Mouse (Mus musculus) adrenal gland, adult 2 months (tissue): ENCODE data around the gene Exoc7. TPM values are rescaled to one million over a fixed set of nuclear protein-coding genes. Genes with fewer than 3 reads are reported as not detected.

Experiments
- DNase-seq: peaks from one replicate; pipeline ENCODE4 v3.0.0; 2021
- polyA plus RNA-seq: library from polyadenylated mRNA; depleted of rRNA; stranded (reverse); fragments of >200 nt; gene quantifications from 2 replicates; pipeline ENCODE4 v1.2.3, GENCODE M21; 2012; rRNA removed
- total RNA-seq, 2 experiments: library from RNA; stranded (reverse); gene quantifications; 2 replicates each; pipeline ENCODE4 v1.2.3; 2021

The Exoc7 gene
- total and polyA plus RNA-seq, 3 experiments: 26.7 to 67.6 (median 64.9) TPM

DNA sequence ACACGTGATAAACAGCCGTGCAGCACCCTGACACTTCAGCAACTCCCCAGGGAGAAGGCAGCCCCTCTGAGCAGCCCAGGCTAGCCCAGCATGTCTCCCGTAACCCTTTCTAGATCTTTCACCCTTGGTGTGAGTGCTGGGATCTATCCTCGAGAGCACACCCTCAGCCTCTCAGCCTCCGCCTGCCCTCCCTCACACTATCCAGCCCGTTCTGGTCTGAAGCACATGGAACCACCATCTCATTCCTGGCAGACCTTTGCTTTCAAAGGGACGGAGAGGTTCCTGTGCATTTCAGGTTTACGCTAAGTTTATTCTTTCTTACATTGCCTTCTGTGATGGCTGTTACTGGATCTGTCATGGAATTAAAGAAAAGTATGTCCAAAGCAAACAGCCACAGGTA, 62.5 kb downstream of the Exoc7 start:
- DNase-seq: no peak

DNA sequence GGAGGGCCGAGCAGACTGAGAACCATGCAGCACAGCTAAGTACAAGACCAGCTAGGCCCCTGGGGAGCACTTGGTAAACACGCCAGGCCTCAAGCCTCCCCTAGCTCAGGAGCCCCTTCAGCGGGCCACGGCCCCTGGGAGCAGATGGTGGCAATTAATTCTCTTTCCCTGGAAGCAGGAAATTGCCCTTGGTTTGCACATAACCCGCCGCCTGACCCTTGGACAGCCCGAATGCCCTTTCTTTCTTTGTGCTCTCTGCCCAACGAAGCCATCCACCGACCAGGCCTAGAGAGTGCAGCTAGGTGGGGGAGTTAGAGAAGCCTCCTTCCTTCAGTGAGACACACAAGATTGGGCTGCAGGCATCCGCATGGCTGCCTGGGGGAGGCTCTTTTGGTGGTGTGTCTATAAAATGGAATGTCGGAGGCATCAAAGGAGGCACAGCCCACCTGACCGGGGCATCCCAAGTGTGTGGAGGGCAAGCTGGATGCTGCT, 65.2 kb downstream of the Exoc7 start:
- DNase-seq: no peak

DNA sequence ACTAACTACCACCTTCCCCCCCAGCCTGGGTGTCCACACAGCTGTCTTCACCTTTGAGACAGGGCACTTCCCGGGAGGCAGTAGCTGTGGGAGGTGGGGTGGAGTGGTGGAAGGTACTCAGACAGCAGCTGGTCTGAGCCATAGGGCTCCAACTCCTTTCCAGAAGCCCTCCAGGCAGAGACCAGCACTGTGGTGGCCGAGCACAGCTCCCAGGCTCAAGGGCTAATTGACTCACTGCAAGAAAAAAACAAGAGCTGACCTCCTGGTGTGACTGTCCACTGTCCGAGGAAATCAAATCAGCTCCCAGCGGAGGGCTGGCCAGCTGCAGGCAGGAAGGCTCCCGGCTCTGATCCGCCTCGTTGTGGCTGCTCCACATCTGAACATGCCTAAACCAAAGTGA, 67.2 kb downstream of the Exoc7 start:
- no peak for DNase-seq

Other genes with a start within 250 kb of the Exoc7 start
- gene Unc13d, start 229.3 kb downstream of the Exoc7 start, total RNA-seq: 1 to 10 TPM in 1 of 2 experiments, under 1 TPM in 1; 0.83 to 1.0 TPM
- 2.3 and 3.4 TPM in 2 replicates for gene Unc13d, start 229.3 kb downstream of the Exoc7 start, polyA plus RNA-seq
- 100 to 1,000 TPM; 165 to 185 TPM for gene Wbp2, start 220.2 kb downstream of the Exoc7 start, total RNA-seq
- 517 and 528 TPM in 2 replicates for gene Wbp2, start 220.2 kb downstream of the Exoc7 start, polyA plus RNA-seq
- gene Trim47, start 180.0 kb downstream of the Exoc7 start, total RNA-seq: 10 to 100 TPM; 10.3 to 17.9 TPM
- gene Trim47, start 180.0 kb downstream of the Exoc7 start, polyA plus RNA-seq: 49.1 and 68.9 TPM in 2 replicates
- 10 to 100 TPM in 1 of 2 experiments, 1 to 10 TPM in 1; 9.5 to 11.8 TPM for gene Trim65, start 176.1 kb downstream of the Exoc7 start, total RNA-seq
- gene Trim65, start 176.1 kb downstream of the Exoc7 start, polyA plus RNA-seq: 15.9 and 16.0 TPM in 2 replicates
- 100 to 1,000 TPM; 102 to 108 TPM for gene Mrpl38, start 168.4 kb downstream of the Exoc7 start, total RNA-seq
- gene Mrpl38, start 168.4 kb downstream of the Exoc7 start, polyA plus RNA-seq: 134 and 167 TPM in 2 replicates
- gene Fbf1, start 139.1 kb downstream of the Exoc7 start, total RNA-seq: 10 to 100 TPM; 30.4 to 37.8 TPM
- 19.5 and 21.4 TPM in 2 replicates for gene Fbf1, start 139.1 kb downstream of the Exoc7 start, polyA plus RNA-seq
- 10 to 100 TPM; 24.7 to 27.3 TPM for gene Ten1, start 108.4 kb downstream of the Exoc7 start, total RNA-seq
- 15.0 and 16.2 TPM in 2 replicates for gene Ten1, start 108.4 kb downstream of the Exoc7 start, polyA plus RNA-seq
- gene Acox1, start 108.2 kb downstream of the Exoc7 start, total RNA-seq: 100 to 1,000 TPM; 225 TPM
- 64.1 and 67.5 TPM in 2 replicates for gene Acox1, start 108.2 kb downstream of the Exoc7 start, polyA plus RNA-seq
- gene Evpl, start 69.2 kb downstream of the Exoc7 start, total RNA-seq: 1 to 10 TPM in 1 of 2 experiments, under 1 TPM in 1; 0.43 to 1.8 TPM
- gene Evpl, start 69.2 kb downstream of the Exoc7 start, polyA plus RNA-seq: 0.49 and 0.57 TPM in 2 replicates
- 10 to 100 TPM; 70.0 to 77.0 TPM for gene Srp68, start 33.0 kb downstream of the Exoc7 start, total RNA-seq
- gene Srp68, start 33.0 kb downstream of the Exoc7 start, polyA plus RNA-seq: 21.4 and 27.6 TPM in 2 replicates
- under 1 TPM in 1 of 2 experiments, not detected in 1; 0.24 TPM for gene Galr2, start 26.3 kb downstream of the Exoc7 start, total RNA-seq
- gene Galr2, start 26.3 kb downstream of the Exoc7 start, polyA plus RNA-seq: 0.90 and 1.1 TPM in 2 replicates
- gene Foxj1, start 28.2 kb upstream of the Exoc7 start, total RNA-seq: under 1 TPM in 1 of 2 experiments, not detected in 1; 0.14 TPM
- gene Foxj1, start 28.2 kb upstream of the Exoc7 start, polyA plus RNA-seq: 0.19 and 0.26 TPM in 2 replicates
- gene Rnf157, start 105.8 kb upstream of the Exoc7 start, total RNA-seq: 1 to 10 TPM; 6.8 to 7.2 TPM
- 4.6 and 5.5 TPM in 2 replicates for gene Rnf157, start 105.8 kb upstream of the Exoc7 start, polyA plus RNA-seq
- gene Ubald2, start 126.9 kb upstream of the Exoc7 start, total RNA-seq: 10 to 100 TPM; 16.3 to 35.2 TPM
- 119 and 158 TPM in 2 replicates for gene Ubald2, start 126.9 kb upstream of the Exoc7 start, polyA plus RNA-seq
- gene Qrich2, start 159.0 kb upstream of the Exoc7 start, total RNA-seq: not detected
- 0.06 TPM in 1 of 2 replicates, not detected in the other for gene Qrich2, start 159.0 kb upstream of the Exoc7 start, polyA plus RNA-seq
- 10 to 100 TPM; 76.0 to 85.0 TPM for gene Prpsap1, start 187.0 kb upstream of the Exoc7 start, total RNA-seq
- gene Prpsap1, start 187.0 kb upstream of the Exoc7 start, polyA plus RNA-seq: 223 and 257 TPM in 2 replicates
- 1 to 10 TPM; 2.4 to 2.6 TPM for gene Sphk1, start 223.7 kb upstream of the Exoc7 start, total RNA-seq
- 3.7 and 4.1 TPM in 2 replicates for gene Sphk1, start 223.7 kb upstream of the Exoc7 start, polyA plus RNA-seq